Mouse (Mus musculus): ENCODE measurements around the gene Lce1b.

- TF ChIP-seq UBTF (IDR thresholded peaks at IDR 0.05; ENCODE audit: low read depth, low read length) (no peak), ZKSCAN1 (IDR thresholded peaks at IDR 0.05; ENCODE audit: borderline replicate concordance, low read depth, low read length) (no peak), CTCF (conservative IDR thresholded peaks at IDR 0.05 in 1 of 2, IDR thresholded peaks at IDR 0.05 in 1 of 2; ENCODE audit: low read depth in 2 of 2, low read length in 2 of 2) (no peak), E2F4 (IDR thresholded peaks at IDR 0.05; ENCODE audit: insufficient replicate concordance, low read depth, low read length) (no peak), MYC (IDR thresholded peaks at IDR 0.05; ENCODE audit: low read depth, low read length) (no peak), POLR2A (IDR thresholded peaks at IDR 0.05; ENCODE audit: low read depth, low read length) (no peak), KAT2A (IDR thresholded peaks at IDR 0.05; ENCODE audit: insufficient replicate concordance, low read length) (no peak), RAD21 (IDR thresholded peaks at IDR 0.05; ENCODE audit: low read depth, low read length) (no peak), PAX5 (IDR thresholded peaks at IDR 0.05; ENCODE audit: low read length) (no peak), NELFE (IDR thresholded peaks at IDR 0.05; ENCODE audit: low read depth, low read length) (no peak)
Measured at GRCm38 (mm10) chr3:92691688-92692087, 35.0 kb upstream of the Lce1b start.

All from CH12.LX (cell line).